Mouse (Mus musculus) stomach, postnatal 0 days (tissue): Measurements from ENCODE around the gene Grk6. TPM values are rescaled to one million over a fixed set of nuclear protein-coding genes. Genes with fewer than 3 reads are reported as not detected.
"Not testable (repeated sequence)": the region's sequence is repeated elsewhere in the genome, so short reads cannot be mapped to it uniquely, and the experiment has no call there.

Experiments used
- ATAC-seq: fragments of 200-750 bp; cut with Nextera tagmentation; 2 replicates; pipeline ENCODE4 v1.8.0; 2017; ENCODE audit not compliant: low FRiP score, low TSS enrichment
- DNase-seq: peaks from one replicate; pipeline ENCODE4 v3.0.0-alpha.2; 2016; ENCODE audit warnings: low spot score
- H3K27ac ChIP-seq: fragments of 300-500 bp; sonication (generic); replicated peaks from 2 replicates; pipeline ENCODE4 v1.5.1; 2014; ENCODE audit warnings: mild to moderate bottlenecking, control low read depth
- H3K27me3 ChIP-seq: fragments of 300-500 bp; sonication (generic); 2 replicates; pipeline ENCODE4 v1.6.1; 2014; ENCODE audit warnings: low read length; ENCODE audit not compliant: control insufficient read depth, insufficient read depth
- H3K36me3 ChIP-seq: fragments of 300-500 bp; sonication (generic); 2 replicates; pipeline ENCODE4 v1.6.1; 2014; ENCODE audit warnings: low read length, mixed read lengths; ENCODE audit not compliant: control insufficient read depth, insufficient read depth
- H3K4me1 ChIP-seq: fragments of 300-500 bp; sonication (generic); replicated peaks from 2 replicates; pipeline ENCODE4 v1.6.1; 2014; ENCODE audit warnings: antibody characterized with exemption; ENCODE audit not compliant: control insufficient read depth, insufficient read depth
- H3K4me2 ChIP-seq: fragments of 300-500 bp; sonication (generic); replicated peaks from 2 replicates; pipeline ENCODE4 v1.6.1; 2014; ENCODE audit warnings: low read depth, mild to moderate bottlenecking, control low read depth, moderate library complexity
- H3K4me3 ChIP-seq: fragments of 300-500 bp; sonication (generic); 2 replicates; pipeline ENCODE4 v1.5.1; 2014; ENCODE audit warnings: low read depth, low read length, control low read depth
- H3K9ac ChIP-seq: fragments of 300-500 bp; sonication (generic); 2 replicates; pipeline ENCODE4 v1.6.1; 2014; ENCODE audit warnings: mild to moderate bottlenecking, low read length, control low read depth, mixed read lengths
- H3K9me3 ChIP-seq: fragments of 300-500 bp; sonication (generic); 2 replicates; pipeline ENCODE4 v1.6.1; 2016; ENCODE audit warnings: low read length; ENCODE audit not compliant: control insufficient read depth
- CTCF ChIP-seq: IDR thresholded peaks from 2 replicates; pipeline ENCODE4 v1.5.1; 2016; ENCODE audit warnings: antibody characterized with exemption, low read depth, mild to moderate bottlenecking, moderate library complexity
- EP300 ChIP-seq: optimal IDR thresholded peaks from 2 replicates; pipeline ENCODE3; 2016; ENCODE audit warnings: antibody characterized with exemption
- WGBS: fragments of 180-500 bp; shearing (Covaris S2); extraction: QIAGEN DNeasy Blood & Tissue Kit; methylation state at CpG from one replicate; pipeline ENCODE4 v1.1.7; 2014; 5-methylcytosine and 5-hydroxymethylcytosine counted together
- polyA plus RNA-seq: library from polyadenylated mRNA; unstranded; fragments of >200 nt; fragmentation: Nextera tagmentation; extraction: Ambion mirVana; gene quantifications from 2 replicates; pipeline ENCODE4 v1.2.1, GENCODE M21; 2015

The Grk6 gene
- polyA plus RNA-seq, 1 experiment from 2014 or later, result 17.7 TPM

- no peak for ATAC-seq
- H3K9ac ChIP-seq, result no peak overlapping the region
- no peak overlapping the region for H3K27ac ChIP-seq
- H3K4me1 ChIP-seq, result no peaks in the 10 kb centered on the region
- no peak for TF ChIP-seq EP300
- no peak for TF ChIP-seq CTCF
- H3K27me3 ChIP-seq, result no peaks in the 10 kb centered on the region
- H3K4me3 ChIP-seq, result no peak overlapping the region
- H3K9me3 ChIP-seq, result no peaks in the 10 kb centered on the region
- H3K36me3 ChIP-seq, result no peaks in the 10 kb centered on the region
- WGBS, result 60% methylated on average over 10 of the region's 10 CpGs
- H3K4me2 ChIP-seq, result no peak overlapping the region
- no peak for DNase-seq
Observed at GRCm38 (mm10) chr13:55431889-55432685, 12.8 kb upstream of the Grk6 start.

DNA sequence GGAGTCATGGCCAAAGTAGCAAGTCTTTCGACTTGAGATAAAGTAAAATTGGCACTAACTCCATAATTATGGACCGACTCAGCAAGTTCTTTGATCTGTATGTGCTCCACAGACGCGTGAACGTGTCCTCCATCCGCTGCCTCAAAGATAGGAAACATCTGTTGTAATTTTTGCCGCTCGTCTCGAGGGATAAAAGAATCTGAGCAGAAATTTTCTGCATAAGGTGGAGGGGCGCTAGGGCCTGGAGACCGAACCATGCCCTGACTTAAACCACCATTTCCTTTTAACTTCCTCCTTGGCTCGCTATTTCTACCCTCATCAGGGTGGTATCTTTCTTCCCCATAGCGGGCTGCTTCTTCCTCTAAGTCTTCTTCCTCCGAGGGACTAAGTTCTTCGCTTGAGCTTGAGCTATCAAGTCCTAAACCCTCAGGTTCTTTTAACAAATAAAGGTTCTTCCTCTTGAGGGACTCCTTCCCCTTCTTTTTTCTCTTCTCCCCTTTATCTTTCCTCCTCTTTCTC, 7.7 kb upstream of the Grk6 start:
- not testable (repeated sequence) for H3K4me2 ChIP-seq, H3K9ac ChIP-seq, H3K9me3 ChIP-seq, H3K36me3 ChIP-seq, H3K27ac ChIP-seq, ATAC-seq, DNase-seq, H3K4me3 ChIP-seq, H3K4me1 ChIP-seq, H3K27me3 ChIP-seq
- WGBS, result 73% methylated on average over 15 of the region's 15 CpGs

- no peaks in the 10 kb centered on the region; the same call in 1 of the 2 replicates for H3K4me1 ChIP-seq
- TF ChIP-seq CTCF (no peak), EP300 (no peak)
- peak overlapping the region; percentile 97 for H3K27ac ChIP-seq
- no peaks in the 10 kb centered on the region for H3K27me3 ChIP-seq
- H3K9ac ChIP-seq, result peak overlapping the region; percentile 68
- ATAC-seq, result no peak
- H3K36me3 ChIP-seq, result no peaks in the 10 kb centered on the region
- WGBS, result 30% methylated on average over 9 of the region's 9 CpGs
- H3K9me3 ChIP-seq, result no peaks in the 10 kb centered on the region
- H3K4me2 ChIP-seq, result peak overlapping the region; percentile 48
- H3K4me3 ChIP-seq, result peak overlapping the region; percentile 64
- DNase-seq, result no peak
Observed at GRCm38 (mm10) chr13:55443799-55444285, 1.0 kb upstream of the Grk6 start.

DNA sequence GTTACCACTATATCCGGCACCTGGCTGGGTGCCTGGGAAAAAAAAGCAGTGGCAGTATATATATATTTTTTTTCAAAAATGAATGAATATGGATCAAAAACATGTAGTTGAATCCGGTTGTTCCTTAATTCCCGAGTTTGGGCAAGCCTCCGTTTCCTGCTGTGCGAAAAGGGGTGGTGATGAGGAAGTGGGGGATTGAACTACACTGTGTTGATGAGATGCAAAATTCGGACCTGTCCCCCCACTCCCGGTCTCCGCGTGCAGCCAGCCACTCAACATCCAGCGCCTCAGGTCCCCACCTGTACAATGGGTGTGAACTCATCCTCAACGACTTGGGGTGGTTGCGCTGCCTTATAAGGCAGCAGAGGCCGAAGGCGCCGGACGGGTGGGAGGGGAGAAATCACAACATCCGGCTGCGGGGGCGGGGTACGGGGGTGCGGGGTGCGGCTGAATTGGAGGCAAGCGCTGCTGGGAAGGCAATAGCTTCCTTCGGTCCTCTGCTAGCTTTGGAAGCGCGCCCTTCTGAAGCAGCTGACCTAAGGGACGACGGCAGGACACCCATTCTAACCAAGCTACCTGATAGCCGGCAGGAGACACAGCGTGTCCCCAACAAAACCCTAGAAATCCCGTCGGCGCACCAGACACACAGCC, 461 bp upstream of the Grk6 start:
- no peaks in the 10 kb centered on the region; the same call in 1 of the 2 replicates for H3K4me1 ChIP-seq
- H3K4me2 ChIP-seq, result peak overlapping the region; percentile 48
- peak overlapping the region; percentile 64 for H3K4me3 ChIP-seq
- DNase-seq (no peak), ATAC-seq (peak; percentile 72)
- H3K27ac ChIP-seq, result peak overlapping the region; percentile 97
- peak overlapping the region; percentile 68 for H3K9ac ChIP-seq
- no peaks in the 10 kb centered on the region for H3K27me3 ChIP-seq
- no peaks in the 10 kb centered on the region for H3K36me3 ChIP-seq
- no peak for TF ChIP-seq EP300
- TF ChIP-seq CTCF, result no peak
- H3K9me3 ChIP-seq, result no peaks in the 10 kb centered on the region
- 2% methylated on average over 33 of the region's 33 CpGs for WGBS

DNA sequence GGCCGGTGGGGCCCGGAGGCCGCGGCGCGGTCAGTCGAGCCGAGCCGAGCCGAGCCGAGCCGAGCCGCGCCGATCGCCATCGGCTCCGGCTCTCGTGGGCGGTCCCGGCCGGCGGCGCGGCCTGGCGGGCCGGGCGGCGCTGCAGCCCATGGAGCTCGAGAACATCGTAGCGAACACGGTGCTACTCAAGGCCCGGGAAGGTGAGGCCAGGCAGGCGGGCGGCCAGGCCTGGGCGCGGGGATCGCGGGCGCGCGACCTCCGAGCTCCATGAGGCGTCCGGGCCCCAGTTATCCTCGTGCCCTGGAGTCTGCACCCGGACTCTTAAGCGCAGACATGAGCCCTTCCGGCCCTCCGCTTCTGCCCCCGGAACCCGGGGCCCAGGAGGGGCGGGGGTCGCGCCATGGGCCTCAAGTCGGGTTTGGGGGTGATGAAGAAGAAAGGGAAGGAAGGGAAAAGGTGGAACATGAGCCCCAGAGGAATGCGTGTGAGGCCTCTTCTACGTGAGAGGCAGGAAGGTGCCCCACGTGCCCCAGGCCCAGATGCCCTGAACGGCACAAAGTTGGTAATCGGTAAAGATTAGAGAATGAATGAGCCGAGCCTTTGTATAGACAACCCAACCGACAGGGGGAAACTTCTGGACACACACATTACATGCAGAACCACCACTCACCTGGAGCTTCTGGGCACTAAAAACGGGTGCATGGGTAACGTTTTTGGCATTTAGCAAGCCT, 654 bp downstream of the Grk6 start:
- Histone ChIP-seq H3K9ac (peak overlapping the region; percentile 85), H3K4me2 (peak overlapping the region; percentile 73), H3K4me3 (peak overlapping the region; percentile 64), H3K9me3 (no peaks in the 10 kb centered on the region), H3K36me3 (peaks cover under 1% of the 10 kb centered on the region; the same call in 1 of the 2 replicates), H3K4me1 (no peaks in the 10 kb centered on the region; the same call in 1 of the 2 replicates), H3K27ac (peak overlapping the region; percentile 97), H3K27me3 (no peaks in the 10 kb centered on the region)
- ATAC-seq (no peak), DNase-seq (no peak)
- TF ChIP-seq CTCF, result 0 out of 2 replicates have a peak, but pooled peaks have one; percentile 17
- TF ChIP-seq EP300, result no peak
- WGBS, result 1% methylated on average over 64 of the region's 66 CpGs
